Mouse (Mus musculus): Measurements from ENCODE around the gene Ehbp1l1. TPM values are rescaled to one million over a fixed set of nuclear protein-coding genes. Genes with fewer than 3 reads are reported as not detected.

Ehbp1l1 gene
- polyA plus RNA-seq, 1 experiment from 2014 or later, result 38.6 TPM

GRCm38 (mm10) chr19:5695849-5696462, 30.2 kb downstream of the Ehbp1l1 start:
- Histone ChIP-seq H3K27me3 (ENCODE audit: control insufficient read depth, insufficient read depth, low read depth, low read length) (0 out of 2 replicates have a peak, but pooled peaks cover 2% of the 10 kb centered on the region), H3K9ac (ENCODE audit: low read depth, low read length) (peak overlapping the region; percentile 45; the same call in 1 of the 2 replicates), H3K36me3 (ENCODE audit: control insufficient read depth, insufficient read depth, low read length) (peaks cover 20% of the 10 kb centered on the region), H3K4me2 (ENCODE audit: low read length) (peak overlapping the region; percentile 40), H3K4me3 (ENCODE audit: low read depth, low read length) (peak overlapping the region; percentile 24), H3K27ac (ENCODE audit: low read length) (no peak overlapping the region), H3K4me1 (ENCODE audit: control insufficient read depth, insufficient read depth, low read length) (peaks cover 11% of the 10 kb centered on the region), H3K9me3 (replicated peaks; ENCODE audit: control insufficient read depth, low read length, poor library complexity, severe bottlenecking) (no peaks in the 10 kb centered on the region)
- WGBS, result 16% methylated on average over 40 of the region's 41 CpGs
- no peak for ATAC-seq

DNA sequence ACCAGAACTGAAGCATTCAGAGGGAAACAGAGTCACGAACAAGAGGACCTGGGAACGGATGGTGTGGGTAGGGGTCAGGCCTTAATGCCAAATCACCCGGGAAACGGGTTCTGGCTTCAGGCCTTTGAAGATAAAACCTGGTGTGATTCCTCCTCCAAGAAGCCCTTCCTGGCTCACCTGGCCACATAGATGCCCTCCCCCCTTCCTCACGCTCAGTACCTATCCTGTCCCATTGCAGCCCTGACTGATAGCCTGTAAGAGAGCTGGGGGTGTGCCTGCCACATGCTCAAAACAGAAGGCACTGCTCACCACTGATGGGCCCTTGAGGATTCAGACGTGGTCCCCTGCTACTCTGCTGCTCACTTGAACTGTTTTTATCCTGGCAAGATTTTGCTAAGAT, 32.3 kb downstream of the Ehbp1l1 start:
- Histone ChIP-seq H3K27ac (ENCODE audit: low read length) (no peak overlapping the region), H3K4me3 (ENCODE audit: low read depth, low read length) (no peak overlapping the region), H3K9me3 (replicated peaks; ENCODE audit: control insufficient read depth, low read length, poor library complexity, severe bottlenecking) (no peaks in the 10 kb centered on the region), H3K9ac (ENCODE audit: low read depth, low read length) (no peak overlapping the region), H3K36me3 (ENCODE audit: control insufficient read depth, insufficient read depth, low read length) (peaks cover 11% of the 10 kb centered on the region), H3K4me1 (ENCODE audit: control insufficient read depth, insufficient read depth, low read length) (peaks cover 26% of the 10 kb centered on the region), H3K27me3 (ENCODE audit: control insufficient read depth, insufficient read depth, low read depth, low read length) (0 out of 2 replicates have a peak, but pooled peaks cover 2% of the 10 kb centered on the region), H3K4me2 (ENCODE audit: low read length) (no peak overlapping the region)
- WGBS, result 83% methylated on average over 6 of the region's 6 CpGs
- no peak for ATAC-seq

- Histone ChIP-seq H3K9me3 (replicated peaks; ENCODE audit: control insufficient read depth, low read length, poor library complexity, severe bottlenecking) (no peaks in the 10 kb centered on the region), H3K36me3 (ENCODE audit: control insufficient read depth, insufficient read depth, low read length) (peaks cover 8% of the 10 kb centered on the region), H3K9ac (ENCODE audit: low read depth, low read length) (0 out of 2 replicates have a peak overlapping the region, but pooled peaks have one; percentile 0), H3K27ac (ENCODE audit: low read length) (no peak overlapping the region), H3K4me1 (ENCODE audit: control insufficient read depth, insufficient read depth, low read length) (peaks cover 26% of the 10 kb centered on the region), H3K27me3 (ENCODE audit: control insufficient read depth, insufficient read depth, low read depth, low read length) (0 out of 2 replicates have a peak, but pooled peaks cover 2% of the 10 kb centered on the region), H3K4me2 (ENCODE audit: low read length) (peak overlapping the region; percentile 11; the same call in 1 of the 2 replicates), H3K4me3 (ENCODE audit: low read depth, low read length) (no peak overlapping the region)
- WGBS, result 80% methylated on average over 10 of the region's 10 CpGs
- no peak for ATAC-seq
Observed at GRCm38 (mm10) chr19:5692913-5693396, 33.2 kb downstream of the Ehbp1l1 start.

DNA sequence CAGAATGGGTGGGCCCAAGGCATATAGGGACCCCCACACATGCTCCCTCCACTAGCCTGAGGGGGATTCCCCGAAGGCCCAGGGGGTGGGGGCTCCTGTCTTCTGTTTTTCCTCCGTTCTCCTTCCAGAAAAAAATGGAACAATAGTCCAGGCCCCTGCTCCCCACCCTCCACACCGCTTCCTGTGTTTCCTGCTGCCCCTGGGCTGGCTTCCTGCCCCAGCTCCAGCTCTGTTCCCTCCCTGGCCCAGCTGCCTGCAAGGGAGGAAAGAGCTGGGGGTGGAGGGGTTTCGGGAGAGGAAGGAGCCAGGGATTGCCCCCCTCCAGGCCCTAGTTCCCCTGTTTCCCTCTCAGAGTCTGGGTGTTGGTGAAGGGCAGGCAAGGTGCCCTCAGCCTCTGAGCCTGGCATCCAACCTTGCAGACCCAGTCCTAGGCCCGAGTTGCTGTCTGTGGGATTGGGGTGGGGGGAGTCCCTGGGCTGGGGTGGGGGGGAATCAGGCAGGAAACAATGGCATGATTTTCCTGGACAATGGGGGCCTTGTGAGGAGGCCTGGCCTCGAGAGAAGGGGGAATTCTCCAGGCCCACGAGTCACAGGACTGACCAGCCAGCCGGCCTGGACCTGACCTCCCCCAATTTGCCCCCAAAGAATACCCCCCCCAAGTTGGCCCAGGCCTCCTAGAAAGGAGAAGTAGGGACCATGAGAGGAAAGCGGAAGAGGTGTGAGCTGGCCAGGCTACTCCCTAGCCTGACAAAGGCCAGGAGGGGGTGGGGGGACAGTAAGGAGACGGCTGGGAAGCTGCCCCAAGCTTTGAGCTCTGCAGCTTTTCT, 33.8 kb downstream of the Ehbp1l1 start:
- Histone ChIP-seq H3K36me3 (ENCODE audit: control insufficient read depth, insufficient read depth, low read length) (peaks cover 3% of the 10 kb centered on the region; the same call in 1 of the 2 replicates), H3K4me1 (ENCODE audit: control insufficient read depth, insufficient read depth, low read length) (peaks cover 33% of the 10 kb centered on the region), H3K27ac (ENCODE audit: low read length) (peak overlapping the region; percentile 6; the same call in 1 of the 2 replicates), H3K27me3 (ENCODE audit: control insufficient read depth, insufficient read depth, low read depth, low read length) (0 out of 2 replicates have a peak, but pooled peaks cover 2% of the 10 kb centered on the region), H3K9me3 (replicated peaks; ENCODE audit: control insufficient read depth, low read length, poor library complexity, severe bottlenecking) (no peaks in the 10 kb centered on the region), H3K4me2 (ENCODE audit: low read length) (peak overlapping the region; percentile 28), H3K9ac (ENCODE audit: low read depth, low read length) (peak overlapping the region; percentile 46; the same call in 1 of the 2 replicates), H3K4me3 (ENCODE audit: low read depth, low read length) (no peak overlapping the region; the same call in 1 of the 2 replicates)
- 69% methylated on average over 10 of the region's 10 CpGs for WGBS
- no peak for ATAC-seq

DNA sequence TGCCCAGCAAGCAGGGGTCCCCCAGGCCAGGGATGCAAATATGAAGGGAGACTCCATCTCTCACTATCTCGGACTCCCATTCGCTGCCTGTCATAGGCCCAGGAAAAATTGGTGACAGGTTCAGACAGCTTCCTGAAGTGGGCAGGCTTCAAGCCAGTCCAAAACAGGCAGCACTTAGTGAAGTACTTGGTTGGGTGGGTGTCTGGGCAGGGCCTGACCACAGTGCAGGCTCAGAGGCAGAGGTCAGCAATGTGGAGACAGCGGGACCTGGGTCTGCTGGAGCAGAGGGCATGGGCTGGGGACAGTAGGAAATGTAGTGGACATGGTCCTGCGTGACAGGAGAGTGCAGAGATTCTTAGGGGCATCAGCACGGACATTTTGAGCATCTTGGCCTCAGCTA, 34.5 kb downstream of the Ehbp1l1 start:
- H3K27me3 ChIP-seq (ENCODE audit: control insufficient read depth, insufficient read depth, low read depth, low read length), result 0 out of 2 replicates have a peak, but pooled peaks cover 2% of the 10 kb centered on the region
- ATAC-seq, result no peak
- peaks cover 3% of the 10 kb centered on the region; the same call in 1 of the 2 replicates for H3K36me3 ChIP-seq (ENCODE audit: control insufficient read depth, insufficient read depth, low read length)
- peaks cover 36% of the 10 kb centered on the region for H3K4me1 ChIP-seq (ENCODE audit: control insufficient read depth, insufficient read depth, low read length)
- H3K27ac ChIP-seq (ENCODE audit: low read length), result peak overlapping the region; percentile 6; the same call in 1 of the 2 replicates
- no peak overlapping the region for H3K4me3 ChIP-seq (ENCODE audit: low read depth, low read length)
- 0 out of 2 replicates have a peak overlapping the region, but pooled peaks have one; percentile 62 for H3K9ac ChIP-seq (ENCODE audit: low read depth, low read length)
- 0 out of 2 replicates have a peak overlapping the region, but pooled peaks have one; percentile 98 for H3K4me2 ChIP-seq (ENCODE audit: low read length)
- WGBS, result 87% methylated on average over 5 of the region's 5 CpGs
- no peaks in the 10 kb centered on the region for H3K9me3 ChIP-seq (replicated peaks; ENCODE audit: control insufficient read depth, low read length, poor library complexity, severe bottlenecking)

DNA sequence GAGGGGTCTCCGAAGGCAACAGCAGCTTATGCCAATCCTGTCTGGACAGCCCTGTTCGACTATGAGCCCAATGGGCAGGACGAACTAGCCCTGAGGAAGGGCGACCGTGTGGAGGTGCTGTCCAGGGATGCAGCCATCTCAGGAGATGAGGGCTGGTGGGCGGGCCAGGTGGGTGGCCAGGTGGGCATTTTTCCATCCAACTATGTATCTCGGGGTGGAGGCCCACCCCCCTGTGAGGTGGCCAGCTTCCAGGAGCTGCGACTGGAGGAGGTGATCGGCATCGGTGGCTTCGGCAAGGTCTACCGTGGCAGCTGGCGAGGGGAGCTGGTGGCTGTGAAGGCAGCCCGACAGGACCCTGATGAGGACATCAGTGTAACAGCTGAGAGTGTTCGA, 35.8 kb downstream of the Ehbp1l1 start:
- 0 out of 2 replicates have a peak, but pooled peaks cover 2% of the 10 kb centered on the region for H3K27me3 ChIP-seq (ENCODE audit: control insufficient read depth, insufficient read depth, low read depth, low read length)
- peaks cover 36% of the 10 kb centered on the region for H3K4me1 ChIP-seq (ENCODE audit: control insufficient read depth, insufficient read depth, low read length)
- peak overlapping the region; percentile 79 for H3K27ac ChIP-seq (ENCODE audit: low read length)
- peak overlapping the region; percentile 70 for H3K4me3 ChIP-seq (ENCODE audit: low read depth, low read length)
- no peaks in the 10 kb centered on the region for H3K9me3 ChIP-seq (replicated peaks; ENCODE audit: control insufficient read depth, low read length, poor library complexity, severe bottlenecking)
- ATAC-seq, result no peak
- WGBS, result 78% methylated on average over 14 of the region's 15 CpGs
- H3K36me3 ChIP-seq (ENCODE audit: control insufficient read depth, insufficient read depth, low read length), result peaks cover 10% of the 10 kb centered on the region
- peak overlapping the region; percentile 62 for H3K9ac ChIP-seq (ENCODE audit: low read depth, low read length)
- H3K4me2 ChIP-seq (ENCODE audit: low read length), result peak overlapping the region; percentile 98

DNA sequence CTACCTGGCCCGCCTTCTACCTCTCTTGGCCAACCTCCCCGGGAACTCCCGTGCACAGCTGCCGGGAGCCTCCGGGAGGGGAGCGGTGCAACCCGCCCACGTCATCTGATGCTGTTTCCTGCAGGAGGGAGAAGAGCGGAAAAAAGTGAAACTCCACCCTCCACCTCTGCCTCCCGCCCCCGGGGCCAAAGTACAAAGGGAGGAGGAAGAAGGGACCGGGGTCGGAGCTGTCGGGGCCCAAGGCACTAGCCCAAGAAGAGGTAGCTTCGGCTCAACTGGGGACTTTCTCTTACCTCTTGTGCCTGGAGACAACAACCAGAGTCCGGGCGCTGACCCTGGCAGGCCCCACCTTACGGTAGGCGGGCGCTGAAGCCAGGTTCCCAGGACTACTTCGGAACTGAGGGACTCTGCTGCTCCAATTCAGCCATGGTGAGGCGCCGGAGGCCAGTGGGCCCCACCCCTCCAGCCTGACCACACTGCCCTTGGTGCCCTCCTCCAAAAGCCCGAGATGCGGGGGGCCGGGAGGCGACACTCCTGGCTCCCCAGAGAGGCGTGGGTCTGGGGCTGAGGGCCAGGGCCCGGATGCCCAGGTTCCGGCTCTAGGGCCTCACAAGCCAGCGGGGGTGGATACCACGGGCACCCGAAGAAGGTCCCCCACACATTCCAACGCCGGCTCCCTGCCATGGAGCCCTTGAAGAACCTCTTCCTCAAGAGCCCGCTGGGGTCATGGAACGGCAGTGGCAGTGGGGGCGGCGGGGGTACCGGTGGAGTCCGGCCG, 36.4 kb downstream of the Ehbp1l1 start:
- WGBS, result 9% methylated on average over 42 of the region's 42 CpGs
- Histone ChIP-seq H3K36me3 (ENCODE audit: control insufficient read depth, insufficient read depth, low read length) (peaks cover 16% of the 10 kb centered on the region), H3K27me3 (ENCODE audit: control insufficient read depth, insufficient read depth, low read depth, low read length) (no peaks in the 10 kb centered on the region), H3K4me2 (ENCODE audit: low read length) (peak overlapping the region; percentile 98), H3K9me3 (replicated peaks; ENCODE audit: control insufficient read depth, low read length, poor library complexity, severe bottlenecking) (no peaks in the 10 kb centered on the region), H3K27ac (ENCODE audit: low read length) (peak overlapping the region; percentile 79), H3K9ac (ENCODE audit: low read depth, low read length) (peak overlapping the region; percentile 62), H3K4me1 (ENCODE audit: control insufficient read depth, insufficient read depth, low read length) (peaks cover 36% of the 10 kb centered on the region), H3K4me3 (ENCODE audit: low read depth, low read length) (peak overlapping the region; percentile 70)
- ATAC-seq, result peak; percentile 9; the same call in 1 of the 2 replicates

DNA sequence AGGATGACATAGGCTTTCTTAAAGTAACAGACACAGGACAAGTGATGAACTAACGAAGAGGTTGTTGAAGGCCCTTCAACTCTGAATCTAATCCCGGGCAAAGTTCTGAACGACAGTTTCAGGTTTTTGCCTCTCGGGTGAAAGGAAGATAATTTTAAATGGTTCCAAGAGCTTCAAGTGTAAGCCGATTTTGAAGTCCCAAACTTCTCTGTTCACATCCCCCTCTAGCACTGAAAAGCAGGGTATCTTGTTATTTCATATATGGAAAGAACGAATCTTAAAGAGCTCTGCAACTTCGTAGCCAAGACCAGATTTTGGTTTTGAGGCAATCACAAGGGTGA, 37.1 kb downstream of the Ehbp1l1 start:
- Histone ChIP-seq H3K4me3 (ENCODE audit: low read depth, low read length) (peak overlapping the region; percentile 70), H3K4me1 (ENCODE audit: control insufficient read depth, insufficient read depth, low read length) (peaks cover 36% of the 10 kb centered on the region), H3K9me3 (replicated peaks; ENCODE audit: control insufficient read depth, low read length, poor library complexity, severe bottlenecking) (no peaks in the 10 kb centered on the region), H3K9ac (ENCODE audit: low read depth, low read length) (peak overlapping the region; percentile 62), H3K27ac (ENCODE audit: low read length) (peak overlapping the region; percentile 79), H3K4me2 (ENCODE audit: low read length) (peak overlapping the region; percentile 98), H3K36me3 (ENCODE audit: control insufficient read depth, insufficient read depth, low read length) (peaks cover 18% of the 10 kb centered on the region), H3K27me3 (ENCODE audit: control insufficient read depth, insufficient read depth, low read depth, low read length) (no peaks in the 10 kb centered on the region)
- WGBS, result under 1% methylated on average over 7 of the region's 7 CpGs
- no peak for ATAC-seq
